26 mouse cellular contexts compared by ENCODE assay signal in genomic region chr7:66734466-66734865, GRCm38 (mm10). TPM values are rescaled to one million over a fixed set of nuclear protein-coding genes. Genes with fewer than 3 reads are reported as not detected.
A peak's percentile ranks its signal among the peaks of the same experiment; 100 is the strongest.
DNase-seq lines count a peak whose midpoint lies in the region; TF ChIP-seq lines count a peak whose summit lies in the region.
"Had no signal": no experiment of that assay in that cellular context is flagged by ENCODE, and none has a peak within 500 bp of the region (broad histone marks: within the 10 kb centered on the region; RNA-seq: fewer than 3 reads in every experiment).

No protein-coding gene starts in this region.

- H3K27me3 ChIP-seq in testis, adult 2 months (ENCODE audit: control insufficient read depth, insufficient read depth, low read length), result no peaks in the 10 kb centered on the region
- H3K27me3 ChIP-seq: embryonic facial prominence, embryonic 12.5 days; embryonic facial prominence, embryonic 15.5 days; heart, embryonic 13.5 days; hindbrain, embryonic 12.5 days; intestine, embryonic 15.5 days had no signal

- peaks cover 14% of the 10 kb centered on the region for H3K4me1 ChIP-seq in testis, adult 2 months (ENCODE audit: control insufficient read depth, insufficient read depth, low read length)
- H3K4me1 ChIP-seq: embryonic facial prominence, embryonic 12.5 days; embryonic facial prominence, embryonic 15.5 days; hindbrain, embryonic 12.5 days; intestine, embryonic 15.5 days had no signal

- no peaks in the 10 kb centered on the region for H3K36me3 ChIP-seq in testis, adult 2 months (ENCODE audit: control insufficient read depth, insufficient read depth, low read length)
- H3K36me3 ChIP-seq: embryonic facial prominence, embryonic 12.5 days; embryonic facial prominence, embryonic 15.5 days; heart, embryonic 13.5 days; hindbrain, embryonic 12.5 days; intestine, embryonic 15.5 days had no signal

- intact Hi-C loops in left cerebral cortex, adult 2 months (cut with DNase I), result no loop called here

- no peak for TF ChIP-seq POLR2A in testis, adult 2 months (IDR thresholded peaks at IDR 0.05; ENCODE audit: control insufficient read depth, low read depth, low read length)

- H3K27ac ChIP-seq in testis, adult 2 months (ENCODE audit: control insufficient read depth, insufficient read depth, low read depth, low read length), result no peak overlapping the region
- no peak overlapping the region for H3K27ac ChIP-seq in left cerebral cortex, adult 2 months
- H3K27ac ChIP-seq: embryonic facial prominence, embryonic 12.5 days; embryonic facial prominence, embryonic 15.5 days; gastrocnemius, adult 2 months; heart, embryonic 13.5 days; hindbrain, embryonic 12.5 days; intestine, embryonic 15.5 days had no signal

- H3K4me3 ChIP-seq in testis, adult 2 months (ENCODE audit: control insufficient read depth, low read depth, low read length), result peak overlapping the region; percentile 84; the same call in 1 of the 2 replicates
- no peak overlapping the region for H3K4me3 ChIP-seq in left cerebral cortex, adult 2 months
- H3K4me3 ChIP-seq: embryonic facial prominence, embryonic 12.5 days; embryonic facial prominence, embryonic 15.5 days; gastrocnemius, adult 2 months; heart, embryonic 13.5 days; hindbrain, embryonic 12.5 days; intestine, embryonic 15.5 days had no signal

- TF ChIP-seq CTCF in testis, adult 2 months (IDR thresholded peaks at IDR 0.05; ENCODE audit: control insufficient read depth, insufficient read depth, insufficient replicate concordance, low read depth, low read length), result no peak
- TF ChIP-seq CTCF in left cerebral cortex, adult 2 months (IDR thresholded peaks at IDR 0.05), result no peak

- DNase-seq in adrenal gland, adult 2 months, result peak; percentile 54
- DNase-seq in adrenal gland, adult 8-10 months, result no peak
- no peak for DNase-seq in testis, postnatal 14 days (ENCODE audit: low spot score)
- peak; percentile 38 to 51 for DNase-seq in adrenal gland, postnatal 36 days
- DNase-seq in left cerebral cortex, adult 2 months (ENCODE audit: extremely low spot score in 1 of 2, low spot score in 2 of 2), result no peak
- DNase-seq: cerebellum, adult 11 months; cerebellum, adult 2 months; cerebellum, adult 9-11 months; cerebellum, postnatal 25 days; forebrain, postnatal 0 days; gastrocnemius, adult 2 months; gastrocnemius, postnatal 14 days; heart, adult 18-20 months; heart, postnatal 14 days; kidney, adult 11 months; kidney, adult 8-10 months had no signal

RNA-seq across cellular contexts. Expression of gene Cers3, which starts 8.8 kb away (rescaled TPM):
- under 1 TPM; 0.24 to 0.32 TPM for total RNA-seq in adrenal gland, adult 2 months (2021)
- 0.02 and 0.06 TPM in 2 replicates for polyA plus RNA-seq in adrenal gland, adult 2 months (2012; rRNA removed)
- total RNA-seq in adrenal gland, adult 8-10 months (2022), result under 1 TPM; 0.06 to 0.27 (median 0.21) TPM
- 41.7 and 69.7 TPM in 2 replicates for polyA plus RNA-seq in testis, adult 2 months (2012; rRNA removed)
- under 1 TPM; 0.10 to 0.23 TPM for total RNA-seq in adrenal gland, postnatal 36 days (2021)
- under 1 TPM; 0.28 to 0.29 TPM for total RNA-seq in left cerebral cortex, adult 2 months (2021)
- total RNA-seq: common myeloid progenitor, adult 5-6 weeks; gastrocnemius, adult 2 months; gastrocnemius, postnatal 14 days; hematopoietic stem cell, adult 5-6 weeks; MEL had no signal
- polyA plus RNA-seq: CD4-positive, CD25-positive, alpha-beta regulatory T cell, adult 4 months had no signal

RNA-seq across cellular contexts. Expression of gene Lins1, which starts 44.8 kb away (rescaled TPM):
- 10 to 100 TPM in 1 of 2 experiments, 1 to 10 TPM in 1; 7.8 to 10.9 TPM for total RNA-seq in adrenal gland, adult 2 months (2021)
- polyA plus RNA-seq in adrenal gland, adult 2 months (2012; rRNA removed), result 3.6 and 6.7 TPM in 2 replicates
- total RNA-seq in adrenal gland, adult 8-10 months (2022), result 10 to 100 TPM; 10.3 to 11.9 (median 10.7) TPM
- polyA plus RNA-seq in testis, adult 2 months (2012; rRNA removed), result 9.1 and 9.6 TPM in 2 replicates
- 10 to 100 TPM in 1 of 2 experiments, 1 to 10 TPM in 1; 9.3 to 10.0 TPM for total RNA-seq in adrenal gland, postnatal 36 days (2021)
- 1 to 10 TPM; 8.6 to 9.3 TPM for total RNA-seq in left cerebral cortex, adult 2 months (2021)

RNA-seq across cellular contexts. Expression of gene Asb7, which starts 45.1 kb away (rescaled TPM):
- total RNA-seq in adrenal gland, adult 2 months (2021), result 10 to 100 TPM; 13.2 to 17.5 TPM
- polyA plus RNA-seq in adrenal gland, adult 2 months (2012; rRNA removed), result 3.4 and 6.8 TPM in 2 replicates
- 10 to 100 TPM; 16.2 to 26.1 (median 18.6) TPM for total RNA-seq in adrenal gland, adult 8-10 months (2022)
- 8.6 TPM in 2 replicates for polyA plus RNA-seq in testis, adult 2 months (2012; rRNA removed)
- total RNA-seq in adrenal gland, postnatal 36 days (2021), result 10 to 100 TPM; 15.8 to 19.6 TPM
- total RNA-seq in left cerebral cortex, adult 2 months (2021), result 10 to 100 TPM; 19.1 to 22.6 TPM

Comparison
In these comparisons a context has a peak if more than half of its experiments do, and no peak if none do; other contexts are left out.
1. DNase-seq: peak in adrenal gland, adult 2 months (single experiment) and adrenal gland, postnatal 36 days (2 of 2); none in adrenal gland, adult 8-10 months (single experiment), testis, postnatal 14 days (single experiment) and left cerebral cortex, adult 2 months (0 of 2).